Mouse (Mus musculus) hindbrain, embryonic 11.5 days (tissue): Measurements from ENCODE around the gene Dock4. TPM values are rescaled to one million over a fixed set of nuclear protein-coding genes. Genes with fewer than 3 reads are reported as not detected.
"Not testable (repeated sequence)": the region's sequence is repeated elsewhere in the genome, so short reads cannot be mapped to it uniquely, and the experiment has no call there.

Source experiments
- ATAC-seq: fragments of 200-750 bp; cut with Nextera tagmentation; 2 replicates; pipeline ENCODE4 v1.8.0; 2017; ENCODE audit warnings: mild to moderate bottlenecking, moderate TSS enrichment, moderate library complexity; ENCODE audit not compliant: low FRiP score
- DNase-seq: peaks from one replicate; pipeline ENCODE4 v3.0.0-alpha.2; 2015; ENCODE audit warnings: low spot score
- H3K27ac ChIP-seq: fragments of 300-500 bp; sonication (generic); 2 replicates; pipeline ENCODE4 v1.5.1; 2014; ENCODE audit warnings: mild to moderate bottlenecking, low read depth, low read length
- H3K27me3 ChIP-seq: fragments of 300-500 bp; sonication (generic); 2 replicates; pipeline ENCODE4 v1.6.1; 2014; ENCODE audit warnings: mild to moderate bottlenecking, low read length, moderate library complexity, mixed read lengths; ENCODE audit not compliant: control insufficient read depth, insufficient read depth
- H3K36me3 ChIP-seq: fragments of 300-500 bp; sonication (generic); 2 replicates; pipeline ENCODE4 v1.6.1; 2014; ENCODE audit warnings: mild to moderate bottlenecking, low read length, moderate library complexity, mixed read lengths; ENCODE audit not compliant: control insufficient read depth, insufficient read depth
- H3K4me1 ChIP-seq: fragments of 300-500 bp; sonication (generic); replicated peaks from 2 replicates; pipeline ENCODE4 v1.6.1; 2014; ENCODE audit warnings: low read length, mixed read lengths; ENCODE audit not compliant: control insufficient read depth, insufficient read depth
- H3K4me2 ChIP-seq: fragments of 300-500 bp; sonication (generic); replicated peaks from 2 replicates; pipeline ENCODE4 v1.6.1; 2014; ENCODE audit warnings: mild to moderate bottlenecking, low read depth, low read length
- H3K4me3 ChIP-seq: fragments of 300-500 bp; sonication (generic); 2 replicates; pipeline ENCODE4 v1.5.1; 2014; ENCODE audit warnings: low read depth, low read length
- H3K9ac ChIP-seq: fragments of 300-500 bp; sonication (generic); 2 replicates; pipeline ENCODE4 v1.6.1; 2014; ENCODE audit warnings: low read depth, low read length
- H3K9me3 ChIP-seq: fragments of 300-500 bp; sonication (generic); 2 replicates; pipeline ENCODE4 v1.6.1; 2016; ENCODE audit warnings: low read length; ENCODE audit not compliant: control insufficient read depth
- WGBS: fragments of 180-500 bp; shearing (Covaris S2); extraction: QIAGEN DNeasy Blood & Tissue Kit; methylation state at CpG from one replicate; pipeline ENCODE4 v1.1.7; 2014; 5-methylcytosine and 5-hydroxymethylcytosine counted together
- polyA plus RNA-seq: library from polyadenylated mRNA; unstranded; fragments of >200 nt; fragmentation: Nextera tagmentation; extraction: Ambion mirVana; gene quantifications from 2 replicates; pipeline ENCODE4 v1.2.1, GENCODE M21; 2014

Gene Dock4
- polyA plus RNA-seq, 1 experiment from 2014 or later: 29.4 TPM

DNA sequence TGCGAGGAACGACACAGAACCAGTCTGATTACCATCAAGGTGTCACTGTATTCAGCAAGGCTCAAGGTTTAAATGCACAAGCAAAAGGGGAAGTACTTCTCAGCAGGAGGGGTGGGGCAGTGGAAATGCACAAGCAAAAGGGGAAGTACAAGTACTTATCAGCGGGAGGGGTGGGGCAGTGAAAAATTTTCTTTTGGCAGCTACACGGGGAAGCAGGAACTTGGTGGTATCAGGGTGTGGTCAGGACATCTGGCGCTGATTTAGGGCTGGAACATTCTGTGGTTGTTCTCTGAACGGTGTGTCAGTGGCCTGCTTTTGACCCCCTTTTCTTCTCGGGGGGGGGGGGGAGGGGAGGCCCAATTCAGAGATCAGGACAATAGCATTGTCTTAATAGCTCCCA, 413.0 kb downstream of the Dock4 start:
- 77% methylated on average over 7 of the region's 7 CpGs for WGBS
- not testable (repeated sequence) for H3K4me1 ChIP-seq, H3K27me3 ChIP-seq, DNase-seq, H3K9me3 ChIP-seq, H3K9ac ChIP-seq, H3K36me3 ChIP-seq, ATAC-seq, H3K4me3 ChIP-seq, H3K4me2 ChIP-seq, H3K27ac ChIP-seq

- Histone ChIP-seq H3K4me1 (no peaks in the 10 kb centered on the region), H3K27me3 (no peaks in the 10 kb centered on the region), H3K9me3 (no peaks in the 10 kb centered on the region), H3K36me3 (no peaks in the 10 kb centered on the region), H3K4me3 (no peak overlapping the region), H3K9ac (no peak overlapping the region), H3K27ac (no peak overlapping the region), H3K4me2 (no peak overlapping the region)
- ATAC-seq: no peak
- WGBS: 97% methylated on average over 5 of the region's 5 CpGs
- DNase-seq: no peak
These were observed 424.6 kb downstream of the Dock4 start for GRCm38 (mm10) chr12:40870387-40870786.

DNA sequence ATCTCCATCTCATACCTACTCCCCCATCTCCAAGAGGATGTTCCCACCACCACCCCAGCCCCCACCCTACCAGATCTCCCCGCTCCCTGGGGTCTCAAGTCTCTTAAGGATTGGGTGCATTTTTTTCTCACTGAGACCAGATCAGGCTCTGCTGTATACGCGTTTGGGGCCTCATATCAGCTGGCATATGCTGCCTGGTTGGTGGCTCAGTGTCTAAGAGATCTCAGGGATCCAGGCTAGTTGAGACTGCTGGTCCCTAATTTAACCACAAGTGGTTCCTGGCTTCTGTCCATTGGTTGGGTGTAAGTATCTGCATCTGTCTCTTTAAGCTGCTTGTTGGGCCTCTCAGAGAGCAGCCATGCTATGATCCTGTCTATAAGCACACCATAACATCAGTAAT, 427.0 kb downstream of the Dock4 start:
- WGBS: 94% methylated on average over 3 of the region's 3 CpGs
- no peak for DNase-seq
- no peak overlapping the region for H3K4me3 ChIP-seq
- no peak overlapping the region for H3K9ac ChIP-seq
- no peaks in the 10 kb centered on the region for H3K36me3 ChIP-seq
- no peak for ATAC-seq
- no peak overlapping the region for H3K4me2 ChIP-seq
- no peak overlapping the region for H3K27ac ChIP-seq
- no peaks in the 10 kb centered on the region for H3K4me1 ChIP-seq
- no peaks in the 10 kb centered on the region for H3K9me3 ChIP-seq
- H3K27me3 ChIP-seq: no peaks in the 10 kb centered on the region

DNA sequence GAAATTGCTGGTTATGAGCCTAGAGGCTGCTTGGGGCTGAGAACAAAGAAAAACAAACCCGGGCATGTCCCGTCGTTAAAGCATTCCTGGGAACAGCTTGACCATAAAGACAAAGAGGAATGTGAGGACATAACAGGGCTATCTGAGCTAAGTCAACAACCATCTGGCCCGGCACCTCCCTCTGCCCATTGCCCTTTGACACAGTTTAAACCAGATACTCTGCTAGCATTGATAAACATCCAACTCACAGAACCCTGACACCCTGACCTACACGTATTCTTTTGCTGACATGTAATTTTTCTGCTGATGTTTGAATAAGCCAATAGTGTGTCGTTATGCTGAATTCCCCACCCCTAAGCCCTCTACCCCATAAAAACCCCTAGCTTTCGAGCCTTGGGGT, 427.5 kb downstream of the Dock4 start:
- not testable (repeated sequence) for H3K27me3 ChIP-seq, H3K4me2 ChIP-seq, H3K9me3 ChIP-seq, H3K4me3 ChIP-seq, H3K36me3 ChIP-seq, ATAC-seq, H3K9ac ChIP-seq, H3K27ac ChIP-seq, DNase-seq, H3K4me1 ChIP-seq
- 78% methylated on average over 7 of the region's 7 CpGs for WGBS

GRCm38 (mm10) chr12:40884976-40885375, 439.2 kb downstream of the Dock4 start:
- Histone ChIP-seq H3K4me1 (no peaks in the 10 kb centered on the region), H3K27ac (no peak overlapping the region), H3K4me3 (no peak overlapping the region), H3K4me2 (no peak overlapping the region), H3K9me3 (no peaks in the 10 kb centered on the region), H3K36me3 (no peaks in the 10 kb centered on the region), H3K27me3 (no peaks in the 10 kb centered on the region), H3K9ac (no peak overlapping the region)
- ATAC-seq: 0 out of 2 replicates have a peak, but pooled peaks have one; percentile 47
- 89% methylated on average over 3 of the region's 3 CpGs for WGBS
- DNase-seq: no peak

DNA sequence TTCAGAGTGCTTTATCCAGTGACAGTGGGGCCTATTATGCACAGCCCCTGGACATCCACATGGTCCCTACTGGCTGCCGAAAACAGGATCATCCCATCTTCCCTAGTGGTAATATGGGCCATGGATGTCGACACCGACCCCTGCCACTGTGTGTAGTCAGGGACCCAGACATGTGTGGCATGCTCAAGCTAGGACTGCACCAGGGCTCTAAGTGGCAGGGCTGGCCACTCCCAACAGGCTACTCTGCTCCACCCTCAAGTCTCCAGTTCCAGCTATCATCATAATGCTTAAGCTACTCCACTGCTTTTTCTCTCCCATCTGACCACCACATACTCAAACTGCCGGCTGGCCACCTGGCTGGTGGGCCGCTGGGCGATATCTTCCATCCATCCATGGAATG, 439.6 kb downstream of the Dock4 start:
- Histone ChIP-seq H3K27ac (no peak overlapping the region), H3K4me1 (no peaks in the 10 kb centered on the region), H3K36me3 (no peaks in the 10 kb centered on the region), H3K27me3 (no peaks in the 10 kb centered on the region), H3K9me3 (no peaks in the 10 kb centered on the region), H3K9ac (no peak overlapping the region), H3K4me3 (no peak overlapping the region), H3K4me2 (no peak overlapping the region)
- 98% methylated on average over 6 of the region's 6 CpGs for WGBS
- no peak for ATAC-seq
- no peak for DNase-seq

GRCm38 (mm10) chr12:40887496-40887895, 441.7 kb downstream of the Dock4 start:
- Histone ChIP-seq H3K36me3 (no peaks in the 10 kb centered on the region), H3K9me3 (no peaks in the 10 kb centered on the region), H3K27ac (no peak overlapping the region), H3K4me1 (no peaks in the 10 kb centered on the region), H3K4me3 (no peak overlapping the region), H3K4me2 (no peak overlapping the region), H3K27me3 (no peaks in the 10 kb centered on the region), H3K9ac (no peak overlapping the region)
- WGBS: 37% methylated on average over 2 of the region's 2 CpGs
- no peak for ATAC-seq
- no peak for DNase-seq

GRCm38 (mm10) chr12:40888261-40888791, 442.6 kb downstream of the Dock4 start:
- no peak overlapping the region for H3K4me2 ChIP-seq
- no peaks in the 10 kb centered on the region for H3K27me3 ChIP-seq
- ATAC-seq (no peak), DNase-seq (no peak)
- no peak overlapping the region for H3K4me3 ChIP-seq
- no peaks in the 10 kb centered on the region for H3K9me3 ChIP-seq
- H3K36me3 ChIP-seq: no peaks in the 10 kb centered on the region
- 57% methylated on average over 2 of the region's 2 CpGs for WGBS
- H3K4me1 ChIP-seq: no peaks in the 10 kb centered on the region
- H3K9ac ChIP-seq: no peak overlapping the region
- H3K27ac ChIP-seq: no peak overlapping the region

DNA sequence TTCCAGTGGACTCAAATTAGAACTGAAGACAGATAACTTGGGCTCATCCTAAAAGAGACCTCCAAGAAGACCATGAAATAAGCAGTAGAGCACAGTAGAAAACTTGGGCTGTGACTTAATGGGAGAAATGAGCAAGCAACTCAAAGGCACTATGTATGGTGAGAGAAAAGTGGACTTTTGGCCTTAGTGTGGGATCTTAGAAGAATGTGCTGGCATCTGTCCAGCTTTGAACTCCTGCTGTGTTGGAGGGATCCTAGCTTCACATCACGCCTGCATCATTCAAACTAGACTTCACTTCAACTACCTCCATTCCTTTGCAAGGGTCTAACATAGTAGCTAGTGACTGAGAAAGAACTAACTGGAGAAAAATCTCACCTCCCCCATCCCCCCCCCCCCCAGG, 443.1 kb downstream of the Dock4 start:
- H3K4me2 ChIP-seq: no peak overlapping the region
- H3K4me1 ChIP-seq: no peaks in the 10 kb centered on the region
- no peaks in the 10 kb centered on the region for H3K27me3 ChIP-seq
- DNase-seq (no peak), ATAC-seq (no peak)
- H3K4me3 ChIP-seq: no peak overlapping the region
- WGBS: 61% methylated on average over 1 of the region's 1 CpGs
- no peaks in the 10 kb centered on the region for H3K36me3 ChIP-seq
- no peak overlapping the region for H3K9ac ChIP-seq
- no peaks in the 10 kb centered on the region for H3K9me3 ChIP-seq
- H3K27ac ChIP-seq: no peak overlapping the region
